Mouse (Mus musculus) urinary bladder, adult 2 months (tissue): ENCODE measurements around the gene Ppm1h. TPM values are rescaled to one million over a fixed set of nuclear protein-coding genes. Genes with fewer than 3 reads are reported as not detected.

Experiments used
- DNase-seq: peaks from one replicate; pipeline ENCODE4 v3.0.0; 2022; ENCODE audit warnings: low spot score
- polyA plus RNA-seq: library from polyadenylated mRNA; depleted of rRNA; stranded (reverse); fragments of >200 nt; gene quantifications from 2 replicates; pipeline ENCODE4 v1.2.3, GENCODE M21; 2012

The Ppm1h gene
- polyA plus RNA-seq, 1 experiment = 20.9 TPM

DNA sequence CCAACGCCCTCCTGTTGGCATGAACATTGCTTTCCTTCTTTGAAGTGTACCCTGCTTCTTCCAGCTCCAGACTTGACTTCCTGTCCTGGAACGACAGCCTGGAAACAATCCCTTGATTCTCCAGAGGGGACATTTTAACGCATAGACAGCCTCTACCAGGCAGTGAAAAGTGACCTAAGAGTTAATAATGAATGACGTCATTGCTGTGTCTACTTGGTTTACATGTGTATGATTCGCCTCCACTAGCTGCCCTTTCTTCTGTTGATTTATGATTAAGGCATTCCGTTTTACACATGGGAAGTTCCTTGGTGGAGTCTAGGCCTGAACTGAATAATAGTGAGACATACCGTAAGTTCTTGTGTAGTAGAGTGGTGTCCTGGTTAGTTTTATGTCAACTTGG is 287.9 kb downstream of the Ppm1h start:
- no peak for DNase-seq

DNA sequence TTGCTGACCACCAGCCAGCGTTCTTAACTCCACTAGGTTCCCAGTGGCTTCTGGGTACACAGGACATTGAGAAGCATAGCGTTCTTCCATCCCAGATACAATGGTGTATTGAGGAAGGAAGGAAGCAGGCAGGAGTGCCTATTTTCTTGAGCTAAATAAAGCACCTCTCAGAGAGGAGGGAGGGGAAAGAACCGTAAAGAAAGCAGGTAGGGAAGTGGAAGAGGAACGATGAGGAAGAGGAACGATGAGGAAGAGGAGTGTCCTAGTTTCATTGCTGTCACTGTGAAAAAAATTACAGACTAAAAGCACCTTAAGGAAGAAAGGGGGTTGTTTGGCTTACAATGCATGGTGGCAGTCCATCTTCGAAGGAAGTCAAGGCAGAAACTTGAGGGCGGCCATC is 291.6 kb downstream of the Ppm1h start:
- no peak for DNase-seq

DNA sequence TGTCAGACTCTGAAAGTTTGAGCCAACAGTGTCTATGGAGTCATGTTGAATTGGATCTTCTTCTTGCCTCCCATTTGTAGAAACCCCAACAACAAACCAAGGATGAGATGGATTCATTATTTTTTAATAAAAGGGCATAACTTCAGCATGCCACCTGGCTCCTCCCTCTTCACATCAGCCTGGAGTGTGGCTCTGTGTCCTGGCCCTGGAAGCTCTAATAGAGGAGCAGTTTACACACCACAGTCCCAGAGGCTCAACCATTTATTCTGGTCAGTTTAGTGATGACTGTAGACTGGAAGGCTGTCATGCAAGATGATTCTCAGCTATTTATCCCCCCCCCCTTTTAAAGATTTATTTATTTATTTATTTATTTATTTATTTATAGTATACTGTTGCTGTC is 294.7 kb downstream of the Ppm1h start:
- DNase-seq = no peak

- DNase-seq = no peak
Measured at GRCm38 (mm10) chr10:122976038-122976437, 297.5 kb downstream of the Ppm1h start.

DNA sequence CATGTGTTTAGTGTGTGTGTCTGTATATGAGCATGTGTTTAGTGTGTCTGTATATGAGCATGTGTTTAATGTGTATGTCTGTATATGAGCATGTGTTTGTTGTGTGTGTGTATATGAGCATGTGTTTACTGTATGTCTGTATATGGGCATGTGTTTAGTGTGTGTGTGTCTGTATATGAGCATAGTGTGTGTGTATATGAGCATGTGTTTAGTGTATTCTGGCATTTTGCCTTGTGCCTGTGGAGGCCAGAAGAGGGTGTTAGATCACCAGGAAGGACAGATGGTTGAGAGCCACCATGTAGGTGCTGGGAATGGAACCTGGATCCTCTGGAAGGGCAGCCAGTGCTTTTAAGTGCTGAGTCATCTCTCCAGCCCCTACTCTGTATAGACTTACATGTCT is 300.8 kb downstream of the Ppm1h start:
- DNase-seq = no peak

GRCm38 (mm10) chr10:122980123-122980522 is 301.6 kb downstream of the Ppm1h start:
- no peak for DNase-seq

DNA sequence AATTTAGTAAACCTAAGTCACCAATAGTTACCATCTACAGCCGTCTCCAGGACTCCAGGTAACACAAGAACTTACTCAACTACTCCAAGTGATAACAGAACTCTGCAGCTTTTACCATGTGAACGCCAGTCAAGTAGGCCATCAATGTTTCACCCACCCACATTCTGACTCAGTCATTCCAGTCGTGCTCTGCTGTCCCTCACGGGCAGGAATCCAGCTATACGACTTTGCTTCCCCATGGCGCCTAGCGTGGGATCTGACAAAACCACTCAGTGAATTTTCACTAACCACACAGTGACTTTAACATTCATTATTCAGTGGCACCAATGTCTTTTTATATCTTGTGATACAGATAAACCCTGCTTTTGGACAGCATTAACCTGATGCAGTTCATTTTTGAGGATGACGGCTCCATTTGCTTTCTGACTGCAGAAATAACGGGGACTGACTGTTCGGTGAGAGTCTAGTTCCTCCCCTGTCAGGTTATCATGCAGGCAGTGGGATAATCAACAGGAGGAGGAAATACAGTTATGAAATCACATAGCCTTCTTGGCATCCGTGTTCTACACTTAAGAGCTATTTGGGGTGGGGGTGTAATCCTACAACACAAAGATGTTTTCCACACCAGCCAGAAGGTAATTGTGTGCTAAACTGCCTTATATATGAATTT is 304.5 kb downstream of the Ppm1h start:
- no peak for DNase-seq

DNA sequence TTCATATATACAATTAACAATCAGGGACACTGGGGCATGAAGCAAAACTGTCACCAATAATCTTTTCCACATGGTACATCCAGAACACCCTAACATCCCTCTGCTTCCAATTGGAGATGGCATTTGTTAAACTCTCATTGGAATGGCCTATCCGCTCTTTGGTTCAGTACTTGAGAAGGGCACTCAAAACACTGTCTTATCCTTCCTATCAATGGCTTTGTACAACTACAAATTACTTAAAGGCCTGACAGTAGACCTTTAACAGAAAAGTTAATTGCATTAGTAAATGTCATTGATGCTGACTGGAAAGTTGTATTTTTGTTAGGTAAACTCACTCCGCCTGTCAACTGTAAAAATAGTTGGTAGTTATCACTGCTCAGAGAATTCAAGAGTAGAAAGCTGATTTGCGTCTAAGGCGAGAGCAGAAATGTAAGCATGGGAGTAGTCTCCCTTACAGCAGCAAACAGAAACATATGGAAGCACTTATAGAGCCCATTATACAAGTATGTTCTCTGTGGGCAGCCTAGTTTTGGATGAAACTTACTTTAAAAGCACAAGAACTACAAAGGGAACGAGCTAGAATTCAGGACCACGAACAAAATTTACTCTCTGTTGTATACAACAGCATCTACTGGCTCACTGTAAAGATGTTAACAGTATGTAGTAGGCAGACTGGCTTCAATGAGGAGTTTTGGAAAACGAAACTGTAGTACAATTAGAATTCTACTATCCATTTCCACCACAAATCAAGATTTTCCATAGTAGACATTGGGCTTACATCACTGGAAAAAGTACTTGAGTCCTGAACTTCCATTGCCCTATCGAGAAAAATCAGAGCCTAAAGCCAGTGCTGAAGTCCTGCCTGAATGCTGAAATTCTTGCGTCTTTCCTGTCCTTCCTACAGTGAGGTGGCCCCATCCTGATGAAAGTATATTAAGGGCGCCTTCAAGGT is 305.3 kb downstream of the Ppm1h start:
- no peak for DNase-seq

GRCm38 (mm10) chr10:122984531-122985251 is 306.1 kb downstream of the Ppm1h start:
- DNase-seq = no peak

- no peak for DNase-seq
Measured at GRCm38 (mm10) chr10:122985252-122985514, 306.6 kb downstream of the Ppm1h start.

- peak; percentile 87 for DNase-seq
Measured at GRCm38 (mm10) chr10:122985515-122986319, 307.2 kb downstream of the Ppm1h start.

- peak; percentile 83 for DNase-seq
Measured at GRCm38 (mm10) chr10:122986320-122987225, 308.0 kb downstream of the Ppm1h start.

- DNase-seq = no peak
Measured at GRCm38 (mm10) chr10:122987671-122988128, 309.1 kb downstream of the Ppm1h start.

GRCm38 (mm10) chr10:122988372-122988771 is 309.8 kb downstream of the Ppm1h start:
- no peak for DNase-seq

DNA sequence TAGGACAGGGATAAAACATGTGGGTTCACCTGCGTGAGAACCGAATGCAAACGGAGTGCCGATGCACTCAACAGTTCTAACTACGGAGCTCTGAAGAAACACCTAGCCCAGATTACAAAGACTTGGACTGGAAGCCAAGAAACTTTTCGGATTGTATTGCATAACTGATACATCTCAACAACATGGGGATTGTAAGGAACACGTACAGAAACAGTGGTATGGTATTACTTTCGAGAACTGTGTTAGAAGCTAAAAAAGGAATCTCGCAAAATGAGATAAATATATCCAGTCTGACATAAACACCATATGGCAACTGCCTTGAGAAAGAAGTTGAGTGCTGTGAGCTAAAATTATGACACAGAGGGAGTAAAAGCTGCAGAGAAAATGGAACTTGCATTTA is 311.4 kb downstream of the Ppm1h start:
- DNase-seq = no peak

DNA sequence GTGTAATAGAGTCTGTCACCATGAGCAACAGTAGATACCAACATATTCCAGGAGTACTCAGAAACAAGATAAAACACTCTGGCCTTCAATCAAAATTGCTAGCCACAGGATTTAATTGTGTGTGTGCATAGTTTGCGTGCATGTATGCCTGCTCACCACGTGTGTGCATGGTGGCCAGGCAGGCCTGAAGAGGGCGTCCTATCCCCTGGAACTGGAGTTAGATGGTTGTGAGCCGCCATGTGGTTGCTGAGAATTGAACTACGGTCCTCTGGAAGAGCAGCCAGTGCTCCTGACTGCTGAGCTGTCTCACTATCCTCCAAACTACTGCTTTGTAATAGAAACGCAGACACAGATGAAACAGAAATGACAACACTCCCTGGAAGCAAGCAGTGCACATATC is 312.0 kb downstream of the Ppm1h start:
- DNase-seq = no peak

GRCm38 (mm10) chr10:122991053-122991452 is 312.5 kb downstream of the Ppm1h start:
- no peak for DNase-seq

GRCm38 (mm10) chr10:122991648-122992047 is 313.1 kb downstream of the Ppm1h start:
- DNase-seq = no peak

DNA sequence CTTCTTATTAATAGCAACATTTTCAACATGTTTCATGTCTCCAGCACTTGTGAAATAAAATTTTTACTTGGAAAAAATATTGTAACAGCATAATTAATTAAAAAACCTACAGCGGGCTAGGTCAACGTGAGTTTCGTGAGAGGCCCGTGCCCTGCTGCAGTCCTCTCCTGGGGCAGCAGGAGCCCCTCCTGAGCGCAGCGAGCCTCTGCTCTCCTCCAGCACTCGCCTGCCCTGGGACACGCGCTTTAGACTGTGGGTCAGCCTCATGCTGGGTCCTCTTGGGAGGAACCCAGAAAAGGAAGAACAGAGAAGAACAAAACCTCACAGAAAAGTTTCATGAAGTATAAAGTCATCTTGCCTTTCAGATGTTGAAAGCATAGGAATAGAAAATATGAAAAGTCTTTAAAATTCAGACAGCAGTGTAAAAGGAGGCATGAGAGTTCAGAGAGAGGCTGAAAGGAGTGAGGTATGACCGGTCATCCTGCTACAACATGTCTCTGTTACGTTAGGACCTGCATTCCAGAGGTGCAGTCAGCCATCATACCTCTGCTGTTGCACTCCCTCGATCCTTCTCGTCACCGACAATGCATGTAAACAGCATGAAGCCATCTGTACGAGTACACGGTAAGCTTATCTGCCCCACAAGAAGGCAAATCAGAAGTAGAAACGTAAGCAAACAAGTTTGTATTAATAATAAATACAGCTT is 316.0 kb downstream of the Ppm1h start:
- no peak for DNase-seq
